Mouse (Mus musculus) intestine, embryonic 15.5 days (tissue): Measurements from ENCODE around the gene Tox3. TPM values are rescaled to one million over a fixed set of nuclear protein-coding genes. Genes with fewer than 3 reads are reported as not detected.

Source experiments
- ATAC-seq: fragments of 200-750 bp; cut with Nextera tagmentation; 2 replicates; pipeline ENCODE4 v1.8.0; 2017; ENCODE audit warnings: moderate TSS enrichment, moderate library complexity
- H3K27ac ChIP-seq: fragments of 300-500 bp; sonication (generic); 2 replicates; pipeline ENCODE4 v1.5.1; 2015; ENCODE audit warnings: mild to moderate bottlenecking, inconsistent platforms
- H3K27me3 ChIP-seq: fragments of 300-500 bp; sonication (generic); replicated peaks from 2 replicates; pipeline ENCODE4 v1.6.1; 2015; ENCODE audit warnings: inconsistent platforms
- H3K36me3 ChIP-seq: fragments of 300-500 bp; sonication (generic); 2 replicates; pipeline ENCODE4 v1.6.1; 2015; ENCODE audit warnings: inconsistent platforms
- H3K4me1 ChIP-seq: fragments of 300-500 bp; sonication (generic); replicated peaks from 2 replicates; pipeline ENCODE4 v1.6.1; 2015; ENCODE audit warnings: inconsistent platforms
- H3K4me2 ChIP-seq: fragments of 300-500 bp; sonication (generic); replicated peaks from 2 replicates; pipeline ENCODE4 v1.6.1; 2015; ENCODE audit warnings: mild to moderate bottlenecking, inconsistent platforms
- H3K4me3 ChIP-seq: fragments of 300-500 bp; sonication (generic); replicated peaks from 2 replicates; pipeline ENCODE4 v1.5.1; 2015; ENCODE audit warnings: inconsistent platforms
- H3K9ac ChIP-seq: fragments of 300-500 bp; sonication (generic); 2 replicates; pipeline ENCODE4 v1.6.1; 2015; ENCODE audit warnings: inconsistent platforms
- H3K9me3 ChIP-seq: fragments of 300-500 bp; sonication (generic); 2 replicates; pipeline ENCODE4 v1.6.1; 2016; ENCODE audit warnings: inconsistent platforms
- WGBS: fragments of 180-500 bp; shearing (Covaris S2); methylation state at CpG from one replicate; pipeline ENCODE4 v1.1.7; 2015; 5-methylcytosine and 5-hydroxymethylcytosine counted together
- polyA plus RNA-seq: library from polyadenylated mRNA; unstranded; fragments of >200 nt; fragmentation: Nextera tagmentation; extraction: Ambion mirVana; gene quantifications from 2 replicates; pipeline ENCODE4 v1.2.1, GENCODE M21; 2015

The Tox3 gene
- polyA plus RNA-seq, 1 experiment from 2014 or later: 7.0 TPM

DNA sequence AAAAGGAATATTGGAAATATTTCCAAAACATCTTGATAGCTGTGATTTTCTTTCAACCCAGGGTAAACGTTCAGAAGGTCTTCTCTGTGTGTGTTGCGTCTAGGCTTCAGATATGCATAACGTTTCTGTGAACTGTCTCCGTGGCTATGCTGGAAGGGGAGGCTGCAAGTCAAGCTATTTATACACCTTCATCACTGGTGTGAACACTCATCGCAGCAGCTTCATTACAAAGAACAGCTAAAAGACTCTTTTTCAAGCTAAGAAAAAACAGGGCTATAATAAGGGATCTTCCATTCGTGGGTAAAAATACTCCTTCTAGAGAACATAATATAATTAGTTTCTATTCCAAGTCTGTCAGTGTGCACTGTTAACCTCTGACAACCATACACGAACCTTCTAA lies 33.8 kb downstream of the Tox3 start:
- Histone ChIP-seq H3K4me2 (no peak overlapping the region), H3K9me3 (no peaks in the 10 kb centered on the region), H3K4me3 (no peak overlapping the region), H3K27ac (no peak overlapping the region), H3K9ac (no peak overlapping the region), H3K4me1 (no peaks in the 10 kb centered on the region), H3K27me3 (no peaks in the 10 kb centered on the region), H3K36me3 (no peaks in the 10 kb centered on the region)
- no peak for ATAC-seq
- WGBS: 79% methylated on average over 7 of the region's 7 CpGs

DNA sequence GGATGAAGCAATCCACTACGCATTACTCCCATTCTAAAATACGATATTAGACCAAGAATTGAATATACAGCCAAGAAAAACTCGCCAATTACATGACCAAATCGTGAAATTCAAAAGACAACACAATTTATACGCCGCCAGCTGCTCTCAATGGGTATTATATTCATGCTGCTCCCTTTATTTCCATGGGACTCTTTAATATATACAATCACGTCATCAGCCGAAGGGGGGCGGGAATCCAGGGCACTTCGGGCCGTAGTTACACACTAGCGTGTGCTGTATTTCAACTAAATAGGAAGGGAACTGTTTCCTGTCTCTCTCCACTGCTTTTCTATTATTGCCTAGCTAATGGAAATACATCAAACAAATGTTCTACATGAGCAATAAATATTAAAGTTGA lies 45.2 kb downstream of the Tox3 start:
- H3K4me3 ChIP-seq: no peak overlapping the region
- no peaks in the 10 kb centered on the region for H3K27me3 ChIP-seq
- H3K9ac ChIP-seq: no peak overlapping the region
- ATAC-seq: peak; percentile 70
- WGBS: 44% methylated on average over 12 of the region's 12 CpGs
- no peaks in the 10 kb centered on the region for H3K9me3 ChIP-seq
- peak overlapping the region; percentile 5; the same call in 1 of the 2 replicates for H3K4me2 ChIP-seq
- 0 out of 2 replicates have a peak, but pooled peaks cover 3% of the 10 kb centered on the region for H3K36me3 ChIP-seq
- H3K27ac ChIP-seq: peak overlapping the region; percentile 58; the same call in 1 of the 2 replicates
- H3K4me1 ChIP-seq: peaks cover 14% of the 10 kb centered on the region

DNA sequence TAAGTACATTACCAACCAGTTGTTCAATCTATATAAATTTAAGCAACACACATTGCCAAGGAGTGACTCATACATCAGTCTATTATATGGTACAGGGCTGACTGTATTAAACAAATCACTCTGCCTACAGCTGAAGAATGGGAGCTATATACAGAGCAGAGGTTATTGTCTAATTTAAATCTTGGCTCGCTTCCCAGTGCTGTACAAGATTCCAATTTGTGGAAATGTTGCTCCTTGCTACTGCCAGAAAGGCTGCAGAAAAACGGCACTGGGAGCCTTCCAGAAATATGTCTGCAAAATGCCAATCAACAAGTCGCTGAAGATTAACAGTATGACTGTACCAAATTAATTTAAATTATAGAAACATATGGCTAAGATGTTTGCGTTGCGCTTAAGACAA lies 45.9 kb downstream of the Tox3 start:
- H3K9ac ChIP-seq: no peak overlapping the region
- H3K4me1 ChIP-seq: peaks cover 14% of the 10 kb centered on the region
- no peaks in the 10 kb centered on the region for H3K27me3 ChIP-seq
- H3K9me3 ChIP-seq: no peaks in the 10 kb centered on the region
- 29% methylated on average over 5 of the region's 5 CpGs for WGBS
- no peak overlapping the region for H3K4me3 ChIP-seq
- no peak overlapping the region for H3K4me2 ChIP-seq
- peak overlapping the region; percentile 58 for H3K27ac ChIP-seq
- H3K36me3 ChIP-seq: 0 out of 2 replicates have a peak, but pooled peaks cover 3% of the 10 kb centered on the region
- peak; percentile 91 for ATAC-seq

DNA sequence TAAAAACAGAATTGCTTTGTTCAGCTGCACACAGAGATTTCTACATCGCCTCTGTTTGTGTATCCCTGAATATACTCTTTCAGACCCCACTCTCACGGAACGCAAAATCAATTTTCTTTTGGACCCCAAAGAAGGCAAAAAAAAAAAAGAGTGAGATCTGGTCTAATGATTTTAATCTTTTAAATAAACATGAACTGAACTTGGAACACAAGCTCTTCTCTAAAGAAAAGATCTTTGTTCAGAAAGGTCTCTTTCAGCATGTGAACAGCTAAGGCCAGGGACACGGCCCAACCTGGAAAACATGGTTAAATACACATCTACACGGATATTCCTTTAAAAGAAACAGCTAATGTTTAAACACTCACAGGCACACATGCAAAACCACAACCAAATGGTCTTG lies 46.6 kb downstream of the Tox3 start:
- 0 out of 2 replicates have a peak, but pooled peaks cover 3% of the 10 kb centered on the region for H3K36me3 ChIP-seq
- no peak for ATAC-seq
- 33% methylated on average over 5 of the region's 5 CpGs for WGBS

DNA sequence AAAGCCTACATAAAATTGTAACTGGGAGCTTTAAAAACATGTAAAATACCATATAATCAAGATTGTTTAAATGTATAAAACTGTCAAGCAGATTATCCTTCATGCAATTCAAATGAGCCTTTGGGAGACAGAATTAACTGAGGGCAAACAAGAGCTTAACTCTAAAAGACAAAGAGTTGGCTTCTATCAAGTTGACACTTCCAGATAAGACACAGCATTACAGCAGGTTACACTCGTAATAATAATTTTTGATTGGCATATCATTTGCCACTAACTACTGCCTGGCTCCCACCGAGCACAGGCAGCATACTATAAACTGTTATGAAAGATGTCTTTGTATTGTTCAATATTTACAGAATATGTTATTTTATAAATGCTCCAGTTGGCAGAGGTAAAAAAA lies 47.2 kb downstream of the Tox3 start:
- Histone ChIP-seq H3K4me1 (peaks cover 14% of the 10 kb centered on the region), H3K27me3 (no peaks in the 10 kb centered on the region), H3K36me3 (no peaks in the 10 kb centered on the region), H3K27ac (no peak overlapping the region), H3K9ac (no peak overlapping the region), H3K4me2 (no peak overlapping the region), H3K4me3 (no peak overlapping the region), H3K9me3 (no peaks in the 10 kb centered on the region)
- no peak for ATAC-seq
- WGBS: 39% methylated on average over 2 of the region's 2 CpGs

More for the DNA sequence above, 46.6 kb downstream of the Tox3 start:
- no peak overlapping the region for H3K4me2 ChIP-seq
- no peak overlapping the region for H3K4me3 ChIP-seq
- no peaks in the 10 kb centered on the region for H3K27me3 ChIP-seq
- no peak overlapping the region for H3K9ac ChIP-seq
- peaks cover 14% of the 10 kb centered on the region for H3K4me1 ChIP-seq
- H3K27ac ChIP-seq: 0 out of 2 replicates have a peak overlapping the region, but pooled peaks have one; percentile 27
- H3K9me3 ChIP-seq: no peaks in the 10 kb centered on the region

DNA sequence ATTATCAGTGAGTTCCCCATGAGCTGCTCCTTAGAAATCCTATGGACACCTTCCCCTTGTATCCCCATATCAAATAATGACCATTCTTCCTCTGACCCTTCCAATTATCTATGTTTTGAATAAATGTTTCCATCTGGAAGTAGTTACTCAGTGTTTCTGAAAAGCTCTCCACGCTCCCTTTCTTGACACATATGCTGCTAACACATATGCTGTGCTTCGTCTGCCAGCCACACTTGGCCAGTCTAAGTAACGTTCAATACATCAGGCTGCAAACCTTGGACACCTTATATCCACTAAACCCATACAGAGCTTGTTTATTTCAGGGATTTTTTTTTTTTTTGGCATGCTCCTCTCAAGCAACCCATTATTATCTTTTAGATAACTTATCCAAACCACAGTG lies 54.1 kb downstream of the Tox3 start:
- Histone ChIP-seq H3K4me1 (no peaks in the 10 kb centered on the region), H3K27ac (no peak overlapping the region), H3K9ac (no peak overlapping the region), H3K4me2 (no peak overlapping the region), H3K36me3 (no peaks in the 10 kb centered on the region), H3K4me3 (no peak overlapping the region), H3K9me3 (no peaks in the 10 kb centered on the region), H3K27me3 (no peaks in the 10 kb centered on the region)
- 80% methylated on average over 3 of the region's 3 CpGs for WGBS
- ATAC-seq: no peak

DNA sequence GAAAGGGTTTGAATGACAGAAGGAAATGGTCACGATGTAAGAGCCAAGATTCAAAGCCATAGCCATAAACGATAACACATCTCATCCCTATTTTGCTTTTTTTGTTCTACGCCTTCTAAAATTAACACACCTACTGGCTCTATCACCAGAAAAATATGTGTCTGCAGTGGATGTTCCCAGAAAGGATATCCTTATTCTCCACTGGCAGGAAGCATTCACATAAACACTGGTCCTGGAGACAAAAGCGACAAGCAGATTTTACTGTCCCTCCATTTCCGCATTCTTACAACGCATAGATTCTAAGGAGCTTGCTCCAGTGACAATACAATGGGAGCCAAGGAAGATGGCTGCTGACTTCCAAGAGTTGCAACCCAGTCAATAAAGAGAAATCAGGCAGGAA lies 57.3 kb downstream of the Tox3 start:
- 69% methylated on average over 6 of the region's 6 CpGs for WGBS
- no peak for ATAC-seq
- H3K27me3 ChIP-seq: no peaks in the 10 kb centered on the region
- no peak overlapping the region for H3K9ac ChIP-seq
- H3K4me1 ChIP-seq: no peaks in the 10 kb centered on the region
- H3K9me3 ChIP-seq: no peaks in the 10 kb centered on the region
- no peak overlapping the region for H3K27ac ChIP-seq
- H3K4me2 ChIP-seq: no peak overlapping the region
- no peak overlapping the region for H3K4me3 ChIP-seq
- H3K36me3 ChIP-seq: no peaks in the 10 kb centered on the region

DNA sequence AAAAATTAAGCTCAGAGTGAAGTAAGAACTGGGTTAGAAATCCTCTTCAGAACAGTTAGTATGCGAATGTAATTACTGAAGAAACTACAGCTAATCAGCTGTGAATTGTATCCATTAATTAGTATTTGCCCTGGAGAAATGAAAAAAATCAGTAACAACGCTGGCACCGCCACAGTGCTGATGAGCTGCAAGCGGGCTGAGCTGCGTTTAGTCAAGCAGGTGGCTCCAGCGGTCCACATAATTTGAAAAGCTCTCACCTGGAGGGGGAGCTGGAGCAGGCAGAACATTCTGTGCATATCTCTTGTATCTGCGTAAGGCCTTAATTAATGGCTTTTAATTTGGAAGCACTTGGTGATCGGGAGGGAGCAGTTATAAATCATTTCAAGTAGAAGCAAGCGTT lies 71.4 kb downstream of the Tox3 start:
- no peaks in the 10 kb centered on the region for H3K27me3 ChIP-seq
- ATAC-seq: no peak
- no peak overlapping the region for H3K4me3 ChIP-seq

DNA sequence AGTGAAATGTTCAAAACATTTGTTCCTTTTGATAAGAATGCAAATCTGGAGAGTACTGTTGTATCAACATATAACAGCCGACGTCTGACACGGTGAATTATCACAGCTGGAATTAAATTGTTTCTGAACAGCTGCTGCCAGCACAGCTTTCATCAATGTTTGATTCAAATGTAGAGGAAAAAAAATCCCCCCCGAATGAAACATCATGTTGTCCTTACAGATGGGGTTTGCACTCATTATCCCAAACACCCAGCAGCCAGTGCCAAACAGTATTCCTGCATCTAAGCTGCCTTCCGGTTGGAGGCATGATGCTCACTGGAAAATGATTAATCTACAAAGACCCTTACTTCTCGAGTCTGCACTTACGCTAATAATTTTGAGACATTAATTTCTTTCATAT lies 75.0 kb downstream of the Tox3 start:
- H3K9ac ChIP-seq: no peak overlapping the region
- WGBS: 59% methylated on average over 7 of the region's 7 CpGs
- H3K9me3 ChIP-seq: no peaks in the 10 kb centered on the region
- no peaks in the 10 kb centered on the region for H3K36me3 ChIP-seq
- no peaks in the 10 kb centered on the region for H3K4me1 ChIP-seq
- H3K27me3 ChIP-seq: no peaks in the 10 kb centered on the region
- ATAC-seq: no peak
- no peak overlapping the region for H3K4me2 ChIP-seq
- no peak overlapping the region for H3K4me3 ChIP-seq
- H3K27ac ChIP-seq: no peak overlapping the region

More for the DNA sequence above, 71.4 kb downstream of the Tox3 start:
- Histone ChIP-seq H3K27ac (no peak overlapping the region), H3K36me3 (no peaks in the 10 kb centered on the region), H3K9ac (no peak overlapping the region), H3K9me3 (no peaks in the 10 kb centered on the region), H3K4me1 (no peaks in the 10 kb centered on the region), H3K4me2 (no peak overlapping the region)
- 76% methylated on average over 9 of the region's 9 CpGs for WGBS

DNA sequence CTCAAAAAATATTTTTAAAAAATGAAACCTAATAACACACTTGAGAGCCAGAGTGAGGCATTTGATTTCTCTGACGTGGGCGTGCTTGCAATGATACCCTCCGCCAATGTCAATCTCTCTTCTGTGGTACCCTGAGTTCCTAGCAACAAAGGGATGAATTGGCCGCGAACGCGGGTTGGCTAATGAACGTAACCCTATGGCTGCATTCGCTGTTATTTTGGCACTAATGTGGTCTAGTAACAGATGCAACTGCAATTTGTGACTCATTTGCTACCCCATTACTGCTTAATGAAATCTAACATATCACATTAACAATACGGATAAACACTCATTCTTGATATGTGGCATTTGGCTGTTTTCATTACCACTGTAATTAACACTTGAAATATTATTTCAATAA lies 76.2 kb downstream of the Tox3 start:
- no peak overlapping the region for H3K4me3 ChIP-seq
- ATAC-seq: no peak
- WGBS: 89% methylated on average over 10 of the region's 10 CpGs

DNA sequence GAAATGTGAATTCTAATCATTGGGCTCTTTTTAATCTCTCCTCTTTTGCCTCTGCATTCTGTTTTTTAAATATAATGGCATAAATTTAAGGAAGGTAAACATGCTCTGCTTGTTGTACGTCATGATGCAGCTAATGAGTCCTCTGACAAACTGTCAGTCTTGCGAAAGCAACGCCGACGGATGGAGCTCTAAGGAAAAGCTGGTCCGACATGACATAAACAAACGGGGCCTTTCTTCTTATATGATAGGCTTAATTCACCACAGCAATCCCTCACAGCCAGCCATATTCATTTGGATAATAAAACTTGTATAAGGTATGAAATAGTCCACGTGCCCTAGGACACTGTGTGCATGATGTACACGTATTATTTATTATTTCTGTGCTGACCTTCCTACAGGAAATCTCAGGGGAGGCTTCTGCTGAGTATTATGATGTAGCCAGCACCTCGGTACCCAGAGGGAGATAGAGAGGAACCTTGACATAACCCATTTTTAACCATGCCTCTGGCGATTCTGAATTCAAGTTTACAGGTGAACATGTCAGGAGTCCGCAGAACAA lies 80.4 kb downstream of the Tox3 start:
- no peak for ATAC-seq
- Histone ChIP-seq H3K4me1 (no peaks in the 10 kb centered on the region), H3K27ac (no peak overlapping the region), H3K4me3 (no peak overlapping the region), H3K9ac (no peak overlapping the region), H3K27me3 (no peaks in the 10 kb centered on the region), H3K4me2 (no peak overlapping the region), H3K9me3 (no peaks in the 10 kb centered on the region), H3K36me3 (no peaks in the 10 kb centered on the region)
- 64% methylated on average over 12 of the region's 12 CpGs for WGBS

More for the DNA sequence above, 76.2 kb downstream of the Tox3 start:
- H3K36me3 ChIP-seq: no peaks in the 10 kb centered on the region
- no peak overlapping the region for H3K4me2 ChIP-seq
- H3K9ac ChIP-seq: no peak overlapping the region
- H3K27me3 ChIP-seq: no peaks in the 10 kb centered on the region
- H3K4me1 ChIP-seq: no peaks in the 10 kb centered on the region
- no peak overlapping the region for H3K27ac ChIP-seq
- no peaks in the 10 kb centered on the region for H3K9me3 ChIP-seq

DNA sequence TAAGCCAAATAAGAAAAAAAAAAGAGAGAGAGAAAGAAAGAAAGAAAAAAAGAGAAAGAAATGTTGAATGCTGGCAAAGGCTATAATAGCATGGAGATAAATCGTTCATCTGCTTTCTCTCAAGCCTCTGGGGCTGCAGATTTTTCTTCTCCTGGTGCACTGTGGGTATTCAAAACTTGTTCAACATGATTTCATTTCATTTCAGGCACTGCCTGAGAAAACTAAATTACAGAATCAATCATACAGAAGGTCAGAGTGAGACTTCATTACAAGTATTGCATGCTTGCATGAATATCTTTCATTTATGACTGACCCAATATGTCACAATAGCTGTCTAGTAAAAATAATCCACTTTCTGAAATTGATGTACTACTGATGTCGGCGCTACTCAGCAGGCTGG lies 81.2 kb downstream of the Tox3 start:
- Histone ChIP-seq H3K9me3 (no peaks in the 10 kb centered on the region), H3K27me3 (no peaks in the 10 kb centered on the region), H3K27ac (no peak overlapping the region), H3K9ac (no peak overlapping the region), H3K4me1 (no peaks in the 10 kb centered on the region), H3K4me2 (no peak overlapping the region), H3K36me3 (no peaks in the 10 kb centered on the region), H3K4me3 (no peak overlapping the region)
- ATAC-seq: no peak
- 69% methylated on average over 3 of the region's 3 CpGs for WGBS

DNA sequence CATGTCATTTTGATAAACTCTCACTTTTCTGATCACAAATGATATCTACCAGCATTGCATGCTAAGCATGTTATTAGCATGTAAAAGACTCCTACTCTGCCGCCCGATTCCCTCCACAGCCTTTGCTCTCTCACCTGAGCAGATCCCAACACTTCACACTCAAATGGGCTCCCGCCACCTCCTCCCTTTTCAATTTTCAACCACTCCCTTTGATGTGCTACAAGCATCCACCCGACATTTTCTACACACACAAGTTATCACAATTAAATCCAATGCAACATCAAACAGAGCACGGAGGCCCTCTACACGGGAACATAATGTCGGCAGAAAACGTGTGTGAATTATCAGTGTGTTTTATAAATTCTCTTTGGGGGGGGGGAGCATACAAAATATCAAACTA lies 81.9 kb downstream of the Tox3 start:
- Histone ChIP-seq H3K9me3 (no peaks in the 10 kb centered on the region), H3K4me2 (no peak overlapping the region), H3K4me3 (no peak overlapping the region), H3K4me1 (no peaks in the 10 kb centered on the region), H3K9ac (no peak overlapping the region), H3K27me3 (no peaks in the 10 kb centered on the region), H3K27ac (no peak overlapping the region), H3K36me3 (no peaks in the 10 kb centered on the region)
- ATAC-seq: no peak
- 81% methylated on average over 8 of the region's 8 CpGs for WGBS
